Mouse (Mus musculus): ENCODE measurements around the gene Gm11938. TPM values are rescaled to one million over a fixed set of nuclear protein-coding genes. Genes with fewer than 3 reads are reported as not detected.
"Not testable (repeated sequence)": the region's sequence is repeated elsewhere in the genome, so short reads cannot be mapped to it uniquely, and the experiment has no call there.

The Gm11938 gene
- polyA plus RNA-seq, 1 experiment from 2014 or later, result not detected

- Histone ChIP-seq H3K36me3 (no peaks in the 10 kb centered on the region), H3K9ac (no peak within 1 kb of the TSS), H3K27me3 (no peaks in the 10 kb centered on the region), H3K27ac (no peak within 1 kb of the TSS), H3K4me1 (no peaks in the 10 kb centered on the region), H3K9me3 (no peaks in the 10 kb centered on the region), H3K4me2 (no peak within 1 kb of the TSS), H3K4me3 (no peak within 1 kb of the TSS)
- 57% methylated on average over 3 of the region's 3 CpGs for WGBS
- no peak for ATAC-seq (ENCODE audit: insufficient number of reproducible peaks, low FRiP score, low TSS enrichment, low read depth)
Measured at GRCm38 (mm10) chr11:99614796-99615363, 11.8 kb upstream of the Gm11938 start, which contains the start of gene Krtap2-4. Krtap2-4 (minus strand) TSS chr11:99614846.

GRCm38 (mm10) chr11:99610089-99610488 is 7.0 kb upstream of the Gm11938 start, which contains the start of gene Gm11937:
Gm11937 (minus strand) TSS chr11:99610189.
- not testable (repeated sequence) for H3K27ac ChIP-seq; H3K4me2 ChIP-seq; H3K4me1 ChIP-seq; H3K9me3 ChIP-seq; H3K27me3 ChIP-seq; ATAC-seq (ENCODE audit: insufficient number of reproducible peaks, low FRiP score, low TSS enrichment, low read depth); H3K9ac ChIP-seq; H3K4me3 ChIP-seq; H3K36me3 ChIP-seq
- 46% methylated on average over 2 of the region's 2 CpGs for WGBS

- Histone ChIP-seq H3K9me3 (no peaks in the 10 kb centered on the region), H3K9ac (no peak overlapping the region), H3K4me2 (no peak overlapping the region), H3K4me1 (no peaks in the 10 kb centered on the region), H3K27me3 (no peaks in the 10 kb centered on the region), H3K36me3 (no peaks in the 10 kb centered on the region), H3K4me3 (no peak overlapping the region), H3K27ac (no peak overlapping the region)
- no peak for ATAC-seq (ENCODE audit: insufficient number of reproducible peaks, low FRiP score, low TSS enrichment, low read depth)
- 51% methylated on average over 1 of the region's 1 CpGs for WGBS
Measured at GRCm38 (mm10) chr11:99609126-99609525, 6.0 kb upstream of the Gm11938 start.

- H3K9ac ChIP-seq; H3K4me3 ChIP-seq; ATAC-seq (ENCODE audit: insufficient number of reproducible peaks, low FRiP score, low TSS enrichment, low read depth); H3K36me3 ChIP-seq; H3K4me1 ChIP-seq; H3K27ac ChIP-seq; H3K4me2 ChIP-seq; H3K9me3 ChIP-seq; H3K27me3 ChIP-seq: not testable (repeated sequence)
- WGBS, result 79% methylated on average over 6 of the region's 6 CpGs
Measured at GRCm38 (mm10) chr11:99597742-99598141, 5.4 kb downstream of the Gm11938 start, which contains the start of gene Krtap9-3. Krtap9-3 (minus strand) TSS chr11:99598105.

GRCm38 (mm10) chr11:99590981-99591380 is 12.1 kb downstream of the Gm11938 start, which contains the start of gene Krtap1-3:
Krtap1-3 (minus strand) TSS chr11:99591339.
- no peak within 1 kb of the TSS for H3K9ac ChIP-seq
- H3K27ac ChIP-seq, result no peak within 1 kb of the TSS
- ATAC-seq (ENCODE audit: insufficient number of reproducible peaks, low FRiP score, low TSS enrichment, low read depth), result no peak
- no peaks in the 10 kb centered on the region for H3K27me3 ChIP-seq
- H3K4me3 ChIP-seq, result no peak within 1 kb of the TSS
- H3K4me1 ChIP-seq, result no peaks in the 10 kb centered on the region
- no peaks in the 10 kb centered on the region for H3K36me3 ChIP-seq
- no peaks in the 10 kb centered on the region for H3K9me3 ChIP-seq
- no peak within 1 kb of the TSS for H3K4me2 ChIP-seq
- 75% methylated on average over 6 of the region's 6 CpGs for WGBS

GRCm38 (mm10) chr11:99585096-99585495 is 18.0 kb downstream of the Gm11938 start:
- no peak for ATAC-seq (ENCODE audit: insufficient number of reproducible peaks, low FRiP score, low TSS enrichment, low read depth)
- H3K4me1 ChIP-seq, result no peaks in the 10 kb centered on the region
- H3K36me3 ChIP-seq, result no peaks in the 10 kb centered on the region
- H3K27me3 ChIP-seq, result no peaks in the 10 kb centered on the region
- H3K4me3 ChIP-seq, result no peak overlapping the region
- H3K9ac ChIP-seq, result no peak overlapping the region
- no peak overlapping the region for H3K4me2 ChIP-seq
- H3K9me3 ChIP-seq, result no peaks in the 10 kb centered on the region
- 89% methylated on average over 7 of the region's 7 CpGs for WGBS
- H3K27ac ChIP-seq, result no peak overlapping the region

GRCm38 (mm10) chr11:99583245-99583704 is 19.8 kb downstream of the Gm11938 start, which contains the start of gene Krtap1-4:
Krtap1-4 (minus strand) TSS chr11:99583654.
- H3K27ac ChIP-seq, result no peak within 1 kb of the TSS
- no peak within 1 kb of the TSS for H3K4me2 ChIP-seq
- H3K9ac ChIP-seq, result no peak within 1 kb of the TSS
- H3K4me3 ChIP-seq, result no peak within 1 kb of the TSS
- no peak for ATAC-seq (ENCODE audit: insufficient number of reproducible peaks, low FRiP score, low TSS enrichment, low read depth)
- H3K4me1 ChIP-seq, result no peaks in the 10 kb centered on the region
- H3K9me3 ChIP-seq, result no peaks in the 10 kb centered on the region
- no peaks in the 10 kb centered on the region for H3K27me3 ChIP-seq
- WGBS, result 65% methylated on average over 5 of the region's 5 CpGs
- H3K36me3 ChIP-seq, result no peaks in the 10 kb centered on the region

- H3K4me2 ChIP-seq, result no peak overlapping the region
- ATAC-seq (ENCODE audit: insufficient number of reproducible peaks, low FRiP score, low TSS enrichment, low read depth), result no peak
- no peak overlapping the region for H3K27ac ChIP-seq
- H3K4me1 ChIP-seq, result no peaks in the 10 kb centered on the region
- no peak overlapping the region for H3K9ac ChIP-seq
- no peaks in the 10 kb centered on the region for H3K9me3 ChIP-seq
- no peak overlapping the region for H3K4me3 ChIP-seq
- WGBS, result 79% methylated on average over 6 of the region's 6 CpGs
- no peaks in the 10 kb centered on the region for H3K36me3 ChIP-seq
- no peaks in the 10 kb centered on the region for H3K27me3 ChIP-seq
Measured at GRCm38 (mm10) chr11:99581564-99581963, 21.5 kb downstream of the Gm11938 start.

GRCm38 (mm10) chr11:99581051-99581450 is 22.1 kb downstream of the Gm11938 start:
- Histone ChIP-seq H3K27ac (no peak overlapping the region), H3K9ac (no peak overlapping the region), H3K4me2 (no peak overlapping the region), H3K4me1 (no peaks in the 10 kb centered on the region), H3K9me3 (no peaks in the 10 kb centered on the region), H3K27me3 (no peaks in the 10 kb centered on the region), H3K4me3 (no peak overlapping the region), H3K36me3 (no peaks in the 10 kb centered on the region)
- ATAC-seq (ENCODE audit: insufficient number of reproducible peaks, low FRiP score, low TSS enrichment, low read depth), result no peak
- 78% methylated on average over 5 of the region's 5 CpGs for WGBS

- WGBS, result 78% methylated on average over 6 of the region's 6 CpGs
- ATAC-seq (ENCODE audit: insufficient number of reproducible peaks, low FRiP score, low TSS enrichment, low read depth), result no peak
Measured at GRCm38 (mm10) chr11:99580636-99581035, 22.5 kb downstream of the Gm11938 start, which contains the start of gene Krtap1-5. Krtap1-5 (minus strand) TSS chr11:99581016.

GRCm38 (mm10) chr11:99574106-99574505 is 29.0 kb downstream of the Gm11938 start:
- Histone ChIP-seq H3K4me2 (no peak overlapping the region; the same call in 1 of the 2 replicates), H3K36me3 (no peaks in the 10 kb centered on the region), H3K4me3 (no peak overlapping the region), H3K27me3 (no peaks in the 10 kb centered on the region), H3K9ac (no peak overlapping the region), H3K4me1 (no peaks in the 10 kb centered on the region), H3K27ac (no peak overlapping the region), H3K9me3 (no peaks in the 10 kb centered on the region)
- ATAC-seq (ENCODE audit: insufficient number of reproducible peaks, low FRiP score, low TSS enrichment, low read depth), result no peak
- 2% methylated on average over 7 of the region's 7 CpGs for WGBS

More at GRCm38 (mm10) chr11:99580636-99581035, 22.5 kb downstream of the Gm11938 start, which contains the start of gene Krtap1-5:
- Histone ChIP-seq H3K9me3 (no peaks in the 10 kb centered on the region), H3K27ac (no peak within 1 kb of the TSS), H3K36me3 (no peaks in the 10 kb centered on the region), H3K4me3 (no peak within 1 kb of the TSS), H3K9ac (no peak within 1 kb of the TSS), H3K4me1 (no peaks in the 10 kb centered on the region), H3K27me3 (no peaks in the 10 kb centered on the region), H3K4me2 (no peak within 1 kb of the TSS)

- no peaks in the 10 kb centered on the region for H3K36me3 ChIP-seq
- no peaks in the 10 kb centered on the region for H3K4me1 ChIP-seq
- 71% methylated on average over 4 of the region's 4 CpGs for WGBS
- H3K4me3 ChIP-seq, result no peak overlapping the region
- no peak for ATAC-seq (ENCODE audit: insufficient number of reproducible peaks, low FRiP score, low TSS enrichment, low read depth)
- H3K9ac ChIP-seq, result no peak overlapping the region
- no peak overlapping the region for H3K4me2 ChIP-seq
- no peaks in the 10 kb centered on the region for H3K9me3 ChIP-seq
- no peaks in the 10 kb centered on the region for H3K27me3 ChIP-seq
- no peak overlapping the region for H3K27ac ChIP-seq
Measured at GRCm38 (mm10) chr11:99573164-99573563, 29.9 kb downstream of the Gm11938 start.
